ENCODE assay signal across 14 mouse cellular contexts in genomic region chr19:44987851-44988250, GRCm38 (mm10). TPM values are rescaled to one million over a fixed set of nuclear protein-coding genes. Genes with fewer than 3 reads are reported as not detected.
DNase-seq lines count a peak whose midpoint lies in the region; ATAC-seq and TF ChIP-seq lines count a peak whose summit lies in the region.
"Had no signal": no experiment of that assay in that cellular context is flagged by ENCODE, and none has a peak within 500 bp of the region (broad histone marks: within the 10 kb centered on the region; RNA-seq: fewer than 3 reads in every experiment).

No protein-coding gene starts in this region.

- no peak overlapping the region for H3K4me3 ChIP-seq in forebrain, embryonic 15.5 days
- H3K4me3 ChIP-seq in forebrain, embryonic 11.5 days (ENCODE audit: low read depth, low read length), result no peak overlapping the region
- no peak overlapping the region for H3K4me3 ChIP-seq in lung, postnatal 0 days (ENCODE audit: low read depth, low read length)

- peak; percentile 59 for ATAC-seq in forebrain, embryonic 15.5 days (replicated peaks)
- no peak for ATAC-seq in forebrain, embryonic 11.5 days (replicated peaks; ENCODE audit: low FRiP score)
- no peak for ATAC-seq in lung, postnatal 0 days

- peaks cover 42% of the 10 kb centered on the region for H3K4me1 ChIP-seq in forebrain, embryonic 15.5 days
- H3K4me1 ChIP-seq in forebrain, embryonic 11.5 days (replicated peaks; ENCODE audit: control insufficient read depth, insufficient read depth, low read length), result peaks cover 18% of the 10 kb centered on the region
- H3K4me1 ChIP-seq in lung, postnatal 0 days (ENCODE audit: insufficient read depth, low read depth, low read length), result no peaks in the 10 kb centered on the region

- no peak overlapping the region for H3K9ac ChIP-seq in forebrain, embryonic 15.5 days (replicated peaks)
- no peak overlapping the region for H3K9ac ChIP-seq in forebrain, embryonic 11.5 days (ENCODE audit: low read length)
- no peak overlapping the region for H3K9ac ChIP-seq in lung, postnatal 0 days (replicated peaks; ENCODE audit: low read depth)
- H3K9ac ChIP-seq: stomach, embryonic 15.5 days had no signal

- no peak for DNase-seq in forebrain, embryonic 11.5 days (ENCODE audit: low spot score)
- peak; percentile 59 to 82 for DNase-seq in layer of hippocampus, adult 18-20 months (ENCODE audit: low spot score in 2 of 2)
- DNase-seq in layer of hippocampus, adult 9-10 months (ENCODE audit: low spot score), result no peak
- peak; percentile 70 for DNase-seq in brain, embryonic 14.5 days (ENCODE audit: low read depth)
- peak; percentile 54 to 92 for DNase-seq in left cerebral cortex, postnatal 25 days (ENCODE audit: low spot score in 2 of 2)
- DNase-seq in lung, postnatal 0 days (ENCODE audit: low spot score), result no peak
- DNase-seq: adrenal gland, adult 8-10 months; heart, postnatal 10 days; thymus, postnatal 36 days had no signal

- no peaks in the 10 kb centered on the region; the same call in 1 of the 2 replicates for H3K36me3 ChIP-seq in forebrain, embryonic 15.5 days
- H3K36me3 ChIP-seq in forebrain, embryonic 11.5 days (ENCODE audit: control insufficient read depth, insufficient read depth, low read length), result no peaks in the 10 kb centered on the region
- H3K36me3 ChIP-seq in lung, postnatal 0 days (ENCODE audit: insufficient read depth, low read length), result no peaks in the 10 kb centered on the region
- H3K36me3 ChIP-seq: stomach, embryonic 15.5 days had no signal

- intact Hi-C loops in left cerebral cortex, postnatal 25 days (cut with DNase I), result no loop called here

- WGBS in forebrain, embryonic 15.5 days, result 52% methylated on average over 6 of the region's 6 CpGs
- 69% methylated on average over 6 of the region's 6 CpGs for WGBS in forebrain, embryonic 11.5 days
- WGBS in lung, postnatal 0 days, result 58% methylated on average over 6 of the region's 6 CpGs

- H3K9me3 ChIP-seq in forebrain, embryonic 15.5 days, result no peaks in the 10 kb centered on the region
- no peaks in the 10 kb centered on the region for H3K9me3 ChIP-seq in forebrain, embryonic 11.5 days (ENCODE audit: control insufficient read depth, low read length)
- H3K9me3 ChIP-seq in lung, postnatal 0 days (ENCODE audit: low read length), result no peaks in the 10 kb centered on the region
- H3K9me3 ChIP-seq: embryonic facial prominence, embryonic 13.5 days; stomach, embryonic 15.5 days had no signal

- TF ChIP-seq EP300 in lung, postnatal 0 days (IDR thresholded peaks at IDR 0.05), result no peak

- H3K27me3 ChIP-seq in forebrain, embryonic 15.5 days, result no peaks in the 10 kb centered on the region
- 0 out of 2 replicates have a peak, but pooled peaks cover 2% of the 10 kb centered on the region for H3K27me3 ChIP-seq in forebrain, embryonic 11.5 days (ENCODE audit: control insufficient read depth, insufficient read depth, low read length)
- no peaks in the 10 kb centered on the region for H3K27me3 ChIP-seq in lung, postnatal 0 days (replicated peaks; ENCODE audit: insufficient read depth, low read length)
- H3K27me3 ChIP-seq: embryonic facial prominence, embryonic 13.5 days; stomach, embryonic 15.5 days had no signal

- H3K4me2 ChIP-seq in forebrain, embryonic 15.5 days (replicated peaks), result no peak overlapping the region
- H3K4me2 ChIP-seq in forebrain, embryonic 11.5 days (ENCODE audit: low read depth, low read length, severe bottlenecking), result no peak overlapping the region
- H3K4me2 ChIP-seq in lung, postnatal 0 days (replicated peaks; ENCODE audit: low read depth, low read length), result no peak overlapping the region

- no peak for TF ChIP-seq POLR2A in brain, embryonic 14.5 days (IDR thresholded peaks at IDR 0.05; ENCODE audit: borderline replicate concordance, extremely low read depth, insufficient read depth, insufficient read length, poor library complexity, severe bottlenecking)

- no peak for TF ChIP-seq CTCF in brain, embryonic 14.5 days (IDR thresholded peaks at IDR 0.05; ENCODE audit: borderline replicate concordance, extremely low read depth, insufficient read depth, insufficient read length)
- no peak for TF ChIP-seq CTCF in lung, postnatal 0 days (IDR thresholded peaks at IDR 0.05)

- peak overlapping the region; percentile 67; the same call in 1 of the 2 replicates for H3K27ac ChIP-seq in forebrain, embryonic 15.5 days (replicated peaks)
- no peak overlapping the region for H3K27ac ChIP-seq in forebrain, embryonic 11.5 days (ENCODE audit: low read depth, low read length)
- no peak overlapping the region for H3K27ac ChIP-seq in lung, postnatal 0 days (ENCODE audit: low read length)

RNA-seq across cellular contexts. Expression of gene Sema4g, which starts 1.1 kb away (rescaled TPM):
- 14.4 and 15.5 TPM in 2 replicates for polyA plus RNA-seq in forebrain, embryonic 15.5 days (2015; fragmentation: Nextera tagmentation; extraction: Ambion mirVana)
- polyA plus RNA-seq in forebrain, embryonic 11.5 days (2014; fragmentation: Nextera tagmentation; extraction: Ambion mirVana), result 7.1 and 7.4 TPM in 2 replicates
- 10 to 100 TPM; 19.1 to 20.8 TPM for total RNA-seq in layer of hippocampus, adult 18-20 months (2021)
- 172 and 215 TPM in 2 replicates for polyA plus RNA-seq in brain, embryonic 14.5 days (2012; rRNA removed)
- total RNA-seq in left cerebral cortex, postnatal 25 days (2021), result 10 to 100 TPM; 19.7 to 21.6 TPM
- 0.47 and 1.0 TPM in 2 replicates for polyA plus RNA-seq in lung, postnatal 0 days (2015; fragmentation: Nextera tagmentation; extraction: Ambion mirVana)
- total RNA-seq: granulocyte monocyte progenitor cell, adult 5-6 weeks; neutrophil, adult 5-6 weeks had no signal

RNA-seq across cellular contexts. Expression of gene Twnk, which starts 17.6 kb away (rescaled TPM):
- polyA plus RNA-seq in forebrain, embryonic 15.5 days (2015; fragmentation: Nextera tagmentation; extraction: Ambion mirVana), result 24.0 and 24.4 TPM in 2 replicates
- polyA plus RNA-seq in forebrain, embryonic 11.5 days (2014; fragmentation: Nextera tagmentation; extraction: Ambion mirVana), result 18.4 and 19.9 TPM in 2 replicates
- 10 to 100 TPM; 15.6 to 16.5 TPM for total RNA-seq in layer of hippocampus, adult 18-20 months (2021)
- 15.6 and 16.5 TPM in 2 replicates for polyA plus RNA-seq in brain, embryonic 14.5 days (2012; rRNA removed)
- 10 to 100 TPM; 14.0 to 15.7 TPM for total RNA-seq in left cerebral cortex, postnatal 25 days (2021)
- 7.5 and 7.9 TPM in 2 replicates for polyA plus RNA-seq in lung, postnatal 0 days (2015; fragmentation: Nextera tagmentation; extraction: Ambion mirVana)

RNA-seq across cellular contexts. Expression of gene Mrpl43, which starts 18.4 kb away (rescaled TPM):
- 83.9 and 87.1 TPM in 2 replicates for polyA plus RNA-seq in forebrain, embryonic 15.5 days (2015; fragmentation: Nextera tagmentation; extraction: Ambion mirVana)
- 71.4 and 78.1 TPM in 2 replicates for polyA plus RNA-seq in forebrain, embryonic 11.5 days (2014; fragmentation: Nextera tagmentation; extraction: Ambion mirVana)
- 10 to 100 TPM; 40.6 to 42.2 TPM for total RNA-seq in layer of hippocampus, adult 18-20 months (2021)
- 96.2 and 115 TPM in 2 replicates for polyA plus RNA-seq in brain, embryonic 14.5 days (2012; rRNA removed)
- 10 to 100 TPM; 40.2 to 44.2 TPM for total RNA-seq in left cerebral cortex, postnatal 25 days (2021)
- polyA plus RNA-seq in lung, postnatal 0 days (2015; fragmentation: Nextera tagmentation; extraction: Ambion mirVana), result 62.6 and 63.3 TPM in 2 replicates

RNA-seq across cellular contexts. Expression of gene Lzts2, which starts 26.4 kb away (rescaled TPM):
- polyA plus RNA-seq in forebrain, embryonic 15.5 days (2015; fragmentation: Nextera tagmentation; extraction: Ambion mirVana), result 25.7 and 27.7 TPM in 2 replicates
- polyA plus RNA-seq in forebrain, embryonic 11.5 days (2014; fragmentation: Nextera tagmentation; extraction: Ambion mirVana), result 52.7 and 56.9 TPM in 2 replicates
- 10 to 100 TPM; 32.0 to 35.6 TPM for total RNA-seq in layer of hippocampus, adult 18-20 months (2021)
- 39.9 and 40.6 TPM in 2 replicates for polyA plus RNA-seq in brain, embryonic 14.5 days (2012; rRNA removed)
- 10 to 100 TPM; 30.8 to 32.2 TPM for total RNA-seq in left cerebral cortex, postnatal 25 days (2021)
- 56.0 and 59.4 TPM in 2 replicates for polyA plus RNA-seq in lung, postnatal 0 days (2015; fragmentation: Nextera tagmentation; extraction: Ambion mirVana)

RNA-seq across cellular contexts. Expression of gene Slf2, which starts 56.9 kb away (rescaled TPM):
- 30.0 and 32.3 TPM in 2 replicates for polyA plus RNA-seq in forebrain, embryonic 15.5 days (2015; fragmentation: Nextera tagmentation; extraction: Ambion mirVana)
- polyA plus RNA-seq in forebrain, embryonic 11.5 days (2014; fragmentation: Nextera tagmentation; extraction: Ambion mirVana), result 55.6 and 59.3 TPM in 2 replicates
- 10 to 100 TPM; 40.1 to 41.9 TPM for total RNA-seq in layer of hippocampus, adult 18-20 months (2021)
- polyA plus RNA-seq in brain, embryonic 14.5 days (2012; rRNA removed), result 49.0 and 51.3 TPM in 2 replicates
- 10 to 100 TPM; 35.9 to 38.6 TPM for total RNA-seq in left cerebral cortex, postnatal 25 days (2021)
- 10.6 and 11.6 TPM in 2 replicates for polyA plus RNA-seq in lung, postnatal 0 days (2015; fragmentation: Nextera tagmentation; extraction: Ambion mirVana)

Comparison
In these comparisons a context has a peak if more than half of its experiments do, and no peak if none do; other contexts are left out.
1. DNase-seq: peak in layer of hippocampus, adult 18-20 months (2 of 2), brain, embryonic 14.5 days (single experiment) and left cerebral cortex, postnatal 25 days (2 of 2); none in forebrain, embryonic 11.5 days (single experiment), layer of hippocampus, adult 9-10 months (single experiment) and lung, postnatal 0 days (single experiment).
2. RNA of gene Sema4g, which starts 1.1 kb away (polyA plus RNA-seq): 172 to 215 TPM in brain, embryonic 14.5 days; 14.4 to 15.5 TPM in forebrain, embryonic 15.5 days, 7.1 to 7.4 TPM in forebrain, embryonic 11.5 days and 0.47 to 1.0 TPM in lung, postnatal 0 days; every median in the first group is over 10 times any median in the second.